Mouse (Mus musculus) megakaryocyte, embryonic 14.5 days (primary cell): ENCODE measurements at regions not wholly inside any gene's neighbourhood (a gene's known extent, or its start where the extent isn't known, plus 50 kb on each side); places are given as distances from the start of the nearest gene placed in this dataset.

Experiments used
- FLI1 ChIP-seq: IDR thresholded peaks from 2 replicates; pipeline ENCODE4 v1.6.1; 2012; ENCODE audit warnings: low read length, inconsistent platforms, mixed read lengths
- GATA1 ChIP-seq: IDR thresholded peaks from 3 replicates; pipeline ENCODE4 v1.6.1; 2012; ENCODE audit warnings: mixed read lengths, low read length, inconsistent platforms, borderline replicate concordance

DNA sequence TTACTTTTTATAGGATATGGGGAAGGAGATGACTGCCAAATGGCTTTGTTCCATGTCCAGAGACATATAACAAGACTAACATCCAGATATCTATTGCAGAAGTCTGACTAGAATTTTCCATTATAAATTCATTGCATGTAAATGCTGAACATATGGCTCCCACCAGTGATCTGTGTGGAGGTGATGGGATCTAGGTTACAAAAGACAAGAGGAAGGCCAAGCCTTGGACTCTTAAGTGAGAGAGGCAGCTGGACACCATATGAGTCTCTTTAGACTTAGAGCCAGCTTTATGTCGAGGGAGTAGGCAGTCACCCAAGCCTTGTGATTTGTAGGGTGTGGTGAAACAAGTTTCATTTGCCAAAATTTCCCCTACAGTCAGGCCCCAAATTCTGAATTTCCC lies 90.7 kb upstream of the Tex13c2 start:
- TF ChIP-seq GATA1 = no peak
- no peak for TF ChIP-seq FLI1
